In genomic region chr3:142773538-142774191, GRCm38 (mm10) we compare ENCODE assay signal across 16 mouse cellular contexts. TPM values are rescaled to one million over a fixed set of nuclear protein-coding genes. Genes with fewer than 3 reads are reported as not detected.
DNase-seq lines count a peak whose midpoint lies in the region; ATAC-seq and TF ChIP-seq lines count a peak whose summit lies in the region.
"Had no signal": no experiment of that assay in that cellular context is flagged by ENCODE, and none has a peak within 500 bp of the region (broad histone marks: within the 10 kb centered on the region; RNA-seq: fewer than 3 reads in every experiment).

No protein-coding gene starts in this region.

- H3K79me2 ChIP-seq in MEL (ENCODE audit: control insufficient read depth, insufficient read depth, low read length, poor library complexity): peaks cover 3% of the 10 kb centered on the region; the same call in 1 of the 2 replicates

- no peak overlapping the region for H3K4me2 ChIP-seq in hindbrain, embryonic 16.5 days (ENCODE audit: low read length)
- no peak overlapping the region for H3K4me2 ChIP-seq in hindbrain, embryonic 12.5 days (replicated peaks)
- no peak overlapping the region for H3K4me2 ChIP-seq in liver, embryonic 12.5 days
- H3K4me2 ChIP-seq in neural tube, embryonic 15.5 days: no peak overlapping the region
- H3K4me2 ChIP-seq: limb, embryonic 15.5 days had no signal

- TF ChIP-seq EP300 in MEL (IDR thresholded peaks at IDR 0.05; ENCODE audit: low read depth in 1 of 2, low read length in 2 of 2): no peak

- H3K27ac ChIP-seq in hindbrain, embryonic 16.5 days (ENCODE audit: low read depth, low read length): no peak overlapping the region
- no peak overlapping the region for H3K27ac ChIP-seq in hindbrain, embryonic 12.5 days
- no peak overlapping the region for H3K27ac ChIP-seq in MEL (ENCODE audit: control insufficient read depth, low read depth, low read length)
- peak overlapping the region; percentile 20; the same call in 1 of the 2 replicates for H3K27ac ChIP-seq in liver, embryonic 12.5 days
- no peak overlapping the region for H3K27ac ChIP-seq in neural tube, embryonic 15.5 days (replicated peaks)
- H3K27ac ChIP-seq: limb, embryonic 15.5 days had no signal

- no peak overlapping the region for H3K9ac ChIP-seq in hindbrain, embryonic 16.5 days (ENCODE audit: low read depth, low read length)
- H3K9ac ChIP-seq in hindbrain, embryonic 12.5 days: no peak overlapping the region
- no peak overlapping the region for H3K9ac ChIP-seq in MEL (ENCODE audit: control insufficient read depth, low read depth, low read length, poor library complexity, severe bottlenecking)
- no peak overlapping the region for H3K9ac ChIP-seq in liver, embryonic 12.5 days
- no peak overlapping the region for H3K9ac ChIP-seq in neural tube, embryonic 15.5 days (replicated peaks)
- H3K9ac ChIP-seq: limb, embryonic 15.5 days had no signal

- 0 out of 2 replicates have a peak, but pooled peaks have one; percentile 11 for ATAC-seq in hindbrain, embryonic 16.5 days
- no peak for ATAC-seq in hindbrain, embryonic 12.5 days (ENCODE audit: low FRiP score)
- ATAC-seq in liver, embryonic 12.5 days: peak; percentile 50
- no peak for ATAC-seq in neural tube, embryonic 15.5 days (ENCODE audit: low FRiP score)
- ATAC-seq: CD4-positive, CD25-positive, alpha-beta regulatory T cell, adult 4 months had no signal

- H3K4me1 ChIP-seq in hindbrain, embryonic 16.5 days (ENCODE audit: control insufficient read depth, insufficient read depth, low read depth, low read length): no peaks in the 10 kb centered on the region
- H3K4me1 ChIP-seq in hindbrain, embryonic 12.5 days: no peaks in the 10 kb centered on the region
- peaks cover 0 to 10% of the 10 kb centered on the region in 2 experiments; a peak in 1 of 4 replicates for H3K4me1 ChIP-seq in MEL (ENCODE audit: control insufficient read depth in 1 of 2, insufficient read depth in 2 of 2, low read length in 2 of 2)
- peaks cover 41% of the 10 kb centered on the region for H3K4me1 ChIP-seq in liver, embryonic 12.5 days
- 0 out of 2 replicates have a peak, but pooled peaks cover 7% of the 10 kb centered on the region for H3K4me1 ChIP-seq in neural tube, embryonic 15.5 days
- H3K4me1 ChIP-seq: limb, embryonic 15.5 days had no signal

- no peak for TF ChIP-seq POLR2A in MEL (IDR thresholded peaks at IDR 0.05; ENCODE audit: control insufficient read depth in 1 of 2, insufficient read depth in 1 of 2, low read depth in 1 of 2, low read length in 2 of 2, poor library complexity in 1 of 2)

- DNase-seq in 416B (ENCODE audit: low read depth) (peak; percentile 44), MEL (ENCODE audit: low read depth, low spot score) (peak; percentile 31)
- DNase-seq in retina, embryonic 14.5 days (ENCODE audit: low spot score): no peak
- no peak for DNase-seq in heart, postnatal 4 days
- DNase-seq: adrenal gland, adult 2 months; cerebellum, adult 9-11 months; heart, adult 18-20 months; kidney, adult 8-10 months; thymus, postnatal 36 days had no signal

- H3K27me3 ChIP-seq in hindbrain, embryonic 16.5 days (replicated peaks; ENCODE audit: control insufficient read depth, insufficient read depth, low read length): no peaks in the 10 kb centered on the region
- no peaks in the 10 kb centered on the region for H3K27me3 ChIP-seq in hindbrain, embryonic 12.5 days
- no peaks in the 10 kb centered on the region for H3K27me3 ChIP-seq in MEL (ENCODE audit: control insufficient read depth in 1 of 2, insufficient read depth in 2 of 2, low read length in 2 of 2)
- H3K27me3 ChIP-seq in liver, embryonic 12.5 days (replicated peaks): no peaks in the 10 kb centered on the region
- no peaks in the 10 kb centered on the region for H3K27me3 ChIP-seq in neural tube, embryonic 15.5 days (replicated peaks)
- H3K27me3 ChIP-seq: limb, embryonic 15.5 days had no signal

- peaks cover 6% of the 10 kb centered on the region for H3K36me3 ChIP-seq in hindbrain, embryonic 16.5 days (ENCODE audit: control insufficient read depth, insufficient read depth, low read length)
- H3K36me3 ChIP-seq in hindbrain, embryonic 12.5 days: peaks cover 30% of the 10 kb centered on the region
- peaks cover 7 to 13% of the 10 kb centered on the region in 2 experiments for H3K36me3 ChIP-seq in MEL (ENCODE audit: control insufficient read depth in 1 of 2, insufficient read depth in 2 of 2, low read length in 2 of 2)
- H3K36me3 ChIP-seq in liver, embryonic 12.5 days: peaks cover 73% of the 10 kb centered on the region
- peaks cover 22% of the 10 kb centered on the region for H3K36me3 ChIP-seq in neural tube, embryonic 15.5 days

- no peaks in the 10 kb centered on the region for H3K9me3 ChIP-seq in hindbrain, embryonic 16.5 days (ENCODE audit: control insufficient read depth, low read length)
- no peaks in the 10 kb centered on the region for H3K9me3 ChIP-seq in hindbrain, embryonic 12.5 days (replicated peaks)
- H3K9me3 ChIP-seq in MEL (replicated peaks; ENCODE audit: insufficient read depth, low read length): no peaks in the 10 kb centered on the region
- no peaks in the 10 kb centered on the region for H3K9me3 ChIP-seq in liver, embryonic 12.5 days (replicated peaks)
- H3K9me3 ChIP-seq in neural tube, embryonic 15.5 days (replicated peaks): no peaks in the 10 kb centered on the region
- H3K9me3 ChIP-seq: limb, embryonic 15.5 days had no signal

- no peak overlapping the region for H3K4me3 ChIP-seq in hindbrain, embryonic 16.5 days (ENCODE audit: low read length)
- H3K4me3 ChIP-seq in hindbrain, embryonic 12.5 days: no peak overlapping the region
- no peak overlapping the region for H3K4me3 ChIP-seq in MEL (ENCODE audit: control insufficient read depth in 1 of 2, insufficient read depth in 1 of 2, low read depth in 2 of 2, low read length in 2 of 2)
- H3K4me3 ChIP-seq in liver, embryonic 12.5 days: no peak overlapping the region
- H3K4me3 ChIP-seq in neural tube, embryonic 15.5 days (replicated peaks): no peak overlapping the region
- H3K4me3 ChIP-seq: erythroblast, embryonic 14.5 days; limb, embryonic 15.5 days had no signal

- peak in 2 of 3 experiments; percentile 35 to 61; a peak in 4 of 6 replicates for TF ChIP-seq CTCF in MEL (IDR thresholded peaks at IDR 0.05 in 2 of 3, conservative IDR thresholded peaks at IDR 0.05 in 1 of 3; ENCODE audit: control insufficient read depth in 1 of 3, insufficient read depth in 1 of 3, low read depth in 2 of 3, low read length in 3 of 3, poor library complexity in 1 of 3, severe bottlenecking in 1 of 3)

- 82% methylated on average over 4 of the region's 4 CpGs for WGBS in hindbrain, embryonic 16.5 days
- 85% methylated on average over 4 of the region's 4 CpGs for WGBS in hindbrain, embryonic 12.5 days
- 47% methylated on average over 4 of the region's 4 CpGs for WGBS in liver, embryonic 12.5 days (ENCODE audit: insufficient replicate concordance)
- 86% methylated on average over 4 of the region's 4 CpGs for WGBS in neural tube, embryonic 15.5 days

- peak; percentile 63 for TF ChIP-seq RAD21 in MEL (IDR thresholded peaks at IDR 0.05; ENCODE audit: low read depth, low read length)

TF ChIP-seq in MEL, 35 proteins besides CTCF, POLR2A, EP300 and RAD21:
- TF ChIP-seq MAFK (IDR thresholded peaks at IDR 0.05; ENCODE audit: borderline replicate concordance, low read depth, low read length): no peak
- TF ChIP-seq GATA1 (IDR thresholded peaks at IDR 0.05; ENCODE audit: low read depth, low read length): 0 out of 2 replicates have a peak, but pooled peaks have one; percentile 32
- peak; percentile 57 for TF ChIP-seq SMC3 (IDR thresholded peaks at IDR 0.05; ENCODE audit: low read depth, low read length)
- TF ChIP-seq UBTF (IDR thresholded peaks at IDR 0.05; ENCODE audit: borderline replicate concordance, insufficient read depth, low read depth, low read length): no peak
- peak; percentile 39; the same call in 1 of the 2 replicates for TF ChIP-seq ZC3H11A (IDR thresholded peaks at IDR 0.05; ENCODE audit: low read depth, low read length)
TF ChIP-seq in MEL: peak in this region for 3.

RNA-seq across cellular contexts. Expression of gene Gtf2b, which starts 8.8 kb away (rescaled TPM):
- polyA plus RNA-seq in hindbrain, embryonic 16.5 days (2015; fragmentation: Nextera tagmentation; extraction: Ambion mirVana): 67.0 and 68.1 TPM in 2 replicates
- polyA plus RNA-seq in hindbrain, embryonic 12.5 days (2016; fragmentation: Nextera tagmentation; extraction: Ambion mirVana): 88.1 and 94.1 TPM in 2 replicates
- total RNA-seq in MEL (2012; rRNA removed): 35.5 and 42.3 TPM in 2 replicates
- polyA plus RNA-seq in MEL (2012; ENCODE audit: insufficient read depth in 1 of 2, insufficient read length in 2 of 2, low read depth in 1 of 2, low replicate concordance in 2 of 2, missing spikeins in 1 of 2): 10 to 100 TPM in 1 of 2 experiments, not detected in 1; 40.0 TPM
- polyA plus RNA-seq in liver, embryonic 12.5 days (2016; fragmentation: Nextera tagmentation; extraction: Ambion mirVana): 46.5 and 50.7 TPM in 2 replicates
- total RNA-seq in heart, postnatal 4 days (2021): 10 to 100 TPM; 37.5 to 39.1 TPM
- 68.9 and 69.7 TPM in 2 replicates for polyA plus RNA-seq in neural tube, embryonic 15.5 days (2015; fragmentation: Nextera tagmentation; extraction: Ambion mirVana)

Comparison
In these comparisons a context has a peak if more than half of its experiments do, and no peak if none do; other contexts are left out.
1. ATAC-seq: peak in hindbrain, embryonic 16.5 days (single experiment) and liver, embryonic 12.5 days (single experiment); none in hindbrain, embryonic 12.5 days (single experiment) and neural tube, embryonic 15.5 days (single experiment).
2. DNase-seq: peak in 416B (single experiment) and MEL (single experiment); none in retina, embryonic 14.5 days (single experiment) and heart, postnatal 4 days (single experiment).